Mouse (Mus musculus): ENCODE measurements around the gene Rere.

The Rere gene

DNA sequence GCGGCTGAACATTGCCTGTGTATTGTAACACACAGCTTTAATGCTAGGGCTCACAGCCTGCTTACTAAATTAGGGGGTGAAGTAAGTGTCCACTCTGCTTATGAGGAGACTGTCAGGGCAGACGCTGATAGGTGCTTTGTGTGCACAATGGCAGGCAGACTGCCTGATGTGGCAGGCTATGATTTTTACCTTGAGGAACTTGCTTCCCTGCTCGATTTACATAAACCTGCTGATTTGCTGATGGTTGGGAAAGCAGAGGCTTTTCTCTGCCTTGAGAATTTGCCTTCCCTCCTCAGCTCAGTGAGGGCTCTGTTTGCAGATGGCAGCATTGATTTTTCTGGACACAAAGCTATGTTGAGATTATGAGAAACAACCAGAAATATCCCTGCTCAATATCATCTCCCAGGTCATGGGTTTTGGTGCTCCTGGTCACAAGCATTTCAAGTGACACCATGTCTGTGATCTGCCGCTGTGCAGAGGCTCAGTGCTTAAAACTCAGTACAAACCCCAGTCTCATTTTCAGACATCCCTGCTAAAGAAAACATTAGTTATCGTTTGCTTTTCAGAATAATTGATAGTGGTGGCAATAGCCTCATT is 145.5 kb downstream of the Rere start:
- DNase-seq (ENCODE audit: low read depth, low spot score): no peak

DNA sequence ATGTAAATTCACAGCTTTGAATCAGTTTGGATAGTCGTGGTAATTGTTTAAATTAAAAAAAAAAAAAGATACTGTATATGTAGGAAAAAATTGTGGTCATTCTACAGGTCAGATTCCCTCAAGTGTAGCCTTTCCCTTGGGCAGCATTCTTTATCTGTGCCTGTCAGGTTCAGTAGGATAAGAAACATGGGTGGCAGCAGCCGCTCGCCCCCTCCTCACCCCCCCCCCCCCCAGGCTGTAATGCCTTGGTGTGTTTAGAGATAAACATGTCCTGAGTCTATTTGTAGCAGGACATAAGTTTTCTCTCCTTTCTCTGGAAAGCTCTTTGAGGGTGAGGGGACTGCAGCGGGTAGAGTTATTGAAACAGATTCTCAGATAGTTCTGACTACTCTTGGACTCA is 147.3 kb downstream of the Rere start:
- DNase-seq (ENCODE audit: low read depth, low spot score): no peak

DNA sequence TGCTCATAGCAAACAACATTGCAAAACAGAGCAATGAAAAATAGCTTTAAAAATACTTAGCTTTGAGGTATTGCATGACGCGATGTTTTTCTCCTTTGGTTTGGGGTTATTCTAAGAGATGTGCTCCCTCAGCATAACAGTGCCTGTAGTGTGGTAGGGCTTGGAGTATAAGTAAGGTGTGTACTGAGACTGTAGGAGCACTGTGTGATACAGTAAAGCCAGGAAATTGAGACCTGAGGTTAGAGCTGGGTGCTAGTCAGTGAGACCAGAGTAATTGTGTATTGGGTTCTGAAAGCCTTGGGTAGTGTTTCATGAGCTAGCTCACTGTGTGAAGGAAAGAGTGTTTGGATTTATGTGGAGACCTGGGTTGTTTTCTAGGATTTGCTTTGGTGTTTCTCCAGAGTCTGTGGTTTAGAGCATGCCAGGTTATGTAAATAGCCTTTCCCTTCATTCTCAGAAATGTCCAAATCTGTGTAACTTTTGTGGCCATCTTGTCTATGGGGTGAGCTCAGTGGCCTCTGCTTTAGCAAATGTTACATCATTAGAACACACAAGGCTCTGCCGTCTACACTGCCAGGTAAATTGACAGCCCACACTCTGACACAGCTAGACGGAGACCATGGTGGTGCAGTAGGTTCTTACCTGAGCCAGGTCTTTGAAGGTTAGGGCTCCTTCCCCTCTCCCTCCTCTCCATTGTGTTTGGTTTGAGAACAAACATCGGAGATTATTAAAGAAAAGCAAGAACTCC is 152.6 kb downstream of the Rere start:
- DNase-seq (ENCODE audit: low read depth, low spot score): no peak

DNA sequence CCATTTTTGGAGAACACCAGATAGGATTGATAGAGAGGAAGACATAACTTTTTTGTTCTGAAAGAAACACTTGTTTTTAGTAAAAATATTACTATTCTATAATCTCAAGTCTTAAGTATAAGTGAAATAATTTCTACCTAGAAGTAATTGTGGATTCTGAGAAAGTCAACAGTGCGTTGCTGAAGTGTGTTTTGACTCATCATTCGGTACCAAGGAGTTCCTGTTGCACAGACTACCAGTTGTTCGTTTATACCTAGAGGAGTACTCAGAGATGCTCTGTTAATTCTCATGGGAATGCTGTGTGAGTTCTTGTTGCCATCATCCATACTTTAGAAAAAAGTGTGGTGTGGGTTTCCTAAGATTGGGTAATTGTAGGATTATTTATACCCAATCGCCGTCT is 154.1 kb downstream of the Rere start:
- DNase-seq (ENCODE audit: low read depth, low spot score): no peak

DNA sequence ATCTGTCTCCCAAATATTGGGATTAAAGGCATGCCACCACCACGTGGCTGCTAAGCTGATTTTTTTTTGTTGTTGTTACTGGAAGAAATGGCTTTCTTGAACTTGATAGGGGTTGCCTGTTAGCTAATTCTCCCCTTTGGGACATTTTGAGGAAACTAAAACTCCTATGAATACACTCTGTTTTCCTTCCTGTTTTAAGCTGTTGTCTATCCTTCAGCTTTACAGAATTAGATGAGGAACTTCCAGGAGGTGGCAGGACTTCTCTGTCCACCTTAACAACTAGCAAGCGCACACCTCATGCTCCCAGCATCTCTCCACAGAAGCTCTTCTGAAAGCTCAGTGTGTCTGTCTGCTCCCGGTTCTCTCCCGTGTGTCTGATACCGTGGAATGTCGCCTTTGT is 157.2 kb downstream of the Rere start:
- DNase-seq (ENCODE audit: low read depth, low spot score): no peak

DNA sequence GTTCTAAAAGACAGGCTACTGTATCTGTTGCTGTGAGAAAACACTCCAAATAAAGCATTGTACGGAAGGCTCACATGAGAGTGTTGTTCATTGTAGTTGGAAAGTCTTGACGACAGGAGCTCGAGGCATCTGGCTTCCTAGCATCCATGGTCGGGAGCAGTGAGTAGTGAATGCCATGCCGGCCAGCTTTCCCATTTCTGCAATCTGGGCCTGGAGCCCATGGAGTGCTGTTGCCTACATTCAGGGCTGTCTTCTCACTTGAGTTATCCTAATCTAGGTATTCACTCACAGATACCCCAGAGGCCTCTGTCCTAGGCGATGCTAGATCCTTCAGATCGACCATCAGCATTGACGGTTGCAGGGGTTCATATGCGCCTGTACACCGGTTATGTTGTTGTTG is 160.5 kb downstream of the Rere start:
- DNase-seq (ENCODE audit: low read depth, low spot score): no peak

DNA sequence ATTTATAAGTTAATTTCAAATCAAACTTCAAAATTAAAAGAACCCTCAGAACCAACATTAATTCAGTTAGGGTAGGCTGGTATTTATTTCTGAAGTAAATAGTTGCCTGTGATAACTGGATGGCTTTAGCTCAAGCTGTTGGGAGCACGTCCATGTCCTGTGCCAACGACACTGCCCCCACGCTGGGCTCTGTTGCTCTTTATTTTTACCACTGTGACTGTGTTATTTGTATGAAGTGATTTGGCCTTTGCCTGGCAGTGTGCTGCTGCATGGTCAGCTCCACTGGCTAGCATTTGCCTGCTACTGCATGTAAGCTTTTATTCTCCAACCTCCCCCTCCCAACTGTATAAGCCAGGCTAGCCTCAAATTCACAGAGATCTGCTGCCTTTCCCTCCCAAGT is 162.6 kb downstream of the Rere start:
- DNase-seq (ENCODE audit: low read depth, low spot score): no peak

DNA sequence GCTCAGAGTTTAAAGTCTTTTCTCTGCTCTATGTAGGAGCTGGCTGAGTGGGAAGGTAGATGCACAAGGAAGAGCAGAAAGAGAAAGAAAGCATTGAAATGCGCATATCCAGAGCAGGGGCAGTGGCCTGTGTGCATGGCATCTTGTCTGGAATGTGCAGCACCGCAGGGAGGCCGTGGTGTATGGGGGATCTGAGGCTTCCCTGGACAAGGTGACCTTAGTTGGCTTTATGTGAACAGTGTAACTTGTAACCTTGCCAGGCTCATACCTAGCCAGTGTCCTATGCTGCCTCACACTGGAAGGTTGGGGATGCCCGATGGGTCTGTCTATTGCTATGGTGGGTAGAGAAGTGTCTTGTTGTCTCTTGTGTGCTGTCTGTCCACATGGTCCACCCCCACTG is 165.2 kb downstream of the Rere start:
- DNase-seq (ENCODE audit: low read depth, low spot score): no peak

DNA sequence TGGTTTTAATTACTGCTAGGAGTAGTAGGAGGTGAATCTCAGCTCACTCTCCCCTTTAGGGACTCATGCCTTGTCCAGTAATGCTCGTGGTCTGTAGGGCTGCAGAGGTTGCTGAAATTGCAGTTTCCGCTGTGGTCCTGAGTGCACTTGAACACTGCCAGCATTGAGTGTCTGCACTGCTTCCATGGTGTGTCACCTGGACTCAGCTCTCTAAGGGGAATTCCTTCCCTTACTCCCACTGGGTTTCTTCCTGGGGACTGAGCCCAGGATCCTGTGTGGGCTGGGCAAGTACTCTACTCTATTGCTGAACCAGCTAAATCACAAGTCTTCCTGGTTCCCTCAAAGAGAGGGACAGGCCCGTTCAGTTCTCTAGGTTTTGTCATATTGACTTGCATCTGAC is 166.1 kb downstream of the Rere start:
- DNase-seq (ENCODE audit: low read depth, low spot score): no peak

DNA sequence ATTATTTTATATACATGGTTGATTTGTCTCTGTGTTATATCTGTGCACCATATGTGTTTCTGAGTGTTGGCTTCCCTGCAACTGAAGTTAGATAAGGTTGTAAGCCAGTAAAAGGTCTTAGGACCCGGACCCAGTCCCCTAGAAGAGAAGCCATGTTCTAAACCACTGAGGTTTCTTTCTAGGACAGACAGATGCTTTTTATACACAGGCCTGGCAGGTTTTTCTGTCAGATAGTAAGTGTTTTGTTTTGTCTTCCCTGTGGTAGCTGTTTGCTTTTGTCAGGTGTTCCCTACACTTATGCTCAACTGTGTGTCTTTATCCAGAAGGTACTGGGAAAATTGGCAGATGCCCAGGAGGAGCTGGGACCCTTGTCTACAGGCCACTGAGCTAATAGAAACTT is 167.0 kb downstream of the Rere start:
- DNase-seq (ENCODE audit: low read depth, low spot score): no peak

DNA sequence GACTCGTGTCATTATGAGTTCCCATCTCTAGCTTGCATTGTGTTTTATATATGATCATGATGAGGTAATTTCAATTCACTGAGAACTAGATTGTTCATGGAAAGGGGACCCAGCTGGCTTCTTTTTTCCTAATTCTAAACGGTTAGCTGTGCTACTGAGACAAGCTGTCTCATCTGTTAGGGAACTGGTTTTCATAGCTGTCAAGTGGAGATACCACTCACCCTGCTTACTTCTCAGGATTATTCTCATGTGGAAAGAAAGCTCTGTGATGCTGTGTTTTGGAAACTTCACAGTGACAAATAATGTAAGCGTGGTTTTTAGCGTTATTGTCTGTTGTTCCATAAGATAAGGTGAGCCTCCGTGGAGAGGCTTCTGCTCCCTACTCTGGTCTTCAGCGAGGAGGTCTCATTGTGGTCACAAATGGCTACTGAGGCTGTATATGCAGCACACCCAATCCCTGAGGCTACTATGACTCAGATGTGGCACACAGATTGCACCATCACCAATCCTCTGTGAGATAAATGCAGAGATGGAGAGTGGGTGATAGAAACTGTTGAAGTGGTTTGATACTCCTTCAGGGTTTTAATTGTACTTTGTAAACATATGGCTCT is 168.7 kb downstream of the Rere start:
- no peak for DNase-seq (ENCODE audit: low read depth, low spot score)

DNA sequence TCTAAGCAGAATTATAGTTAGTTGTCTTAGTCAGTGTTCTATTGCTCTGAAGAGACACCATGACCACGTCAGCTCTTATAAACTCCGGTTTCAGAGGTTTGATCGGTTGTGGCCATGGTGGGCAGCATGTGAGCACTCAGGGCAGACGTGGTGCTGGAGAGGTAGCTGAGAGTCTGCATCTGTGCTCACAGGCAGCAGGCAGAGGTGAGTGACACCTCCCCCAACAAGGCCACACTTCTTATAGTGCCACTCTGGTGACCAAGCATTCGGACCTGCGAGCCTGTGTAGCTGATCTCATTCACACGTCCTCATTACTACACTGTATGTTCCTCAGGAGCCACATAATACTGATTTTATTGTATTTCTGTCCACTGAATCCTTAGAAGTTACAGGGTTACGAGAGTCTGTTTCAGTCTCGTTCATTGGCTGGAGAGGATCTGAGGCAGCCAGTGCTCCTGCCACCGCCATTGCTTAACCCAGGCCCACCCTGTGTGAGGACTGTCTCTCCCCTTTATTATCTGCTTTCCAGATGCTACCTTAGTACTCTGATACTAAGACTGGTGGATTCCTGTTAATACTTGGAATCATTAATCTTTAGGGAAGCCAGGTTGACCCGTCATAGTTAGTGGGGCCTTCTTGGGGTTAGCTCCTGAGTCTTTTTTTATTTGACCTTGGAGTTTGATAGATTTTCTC is 170.9 kb downstream of the Rere start:
- DNase-seq (ENCODE audit: low read depth, low spot score): no peak

DNA sequence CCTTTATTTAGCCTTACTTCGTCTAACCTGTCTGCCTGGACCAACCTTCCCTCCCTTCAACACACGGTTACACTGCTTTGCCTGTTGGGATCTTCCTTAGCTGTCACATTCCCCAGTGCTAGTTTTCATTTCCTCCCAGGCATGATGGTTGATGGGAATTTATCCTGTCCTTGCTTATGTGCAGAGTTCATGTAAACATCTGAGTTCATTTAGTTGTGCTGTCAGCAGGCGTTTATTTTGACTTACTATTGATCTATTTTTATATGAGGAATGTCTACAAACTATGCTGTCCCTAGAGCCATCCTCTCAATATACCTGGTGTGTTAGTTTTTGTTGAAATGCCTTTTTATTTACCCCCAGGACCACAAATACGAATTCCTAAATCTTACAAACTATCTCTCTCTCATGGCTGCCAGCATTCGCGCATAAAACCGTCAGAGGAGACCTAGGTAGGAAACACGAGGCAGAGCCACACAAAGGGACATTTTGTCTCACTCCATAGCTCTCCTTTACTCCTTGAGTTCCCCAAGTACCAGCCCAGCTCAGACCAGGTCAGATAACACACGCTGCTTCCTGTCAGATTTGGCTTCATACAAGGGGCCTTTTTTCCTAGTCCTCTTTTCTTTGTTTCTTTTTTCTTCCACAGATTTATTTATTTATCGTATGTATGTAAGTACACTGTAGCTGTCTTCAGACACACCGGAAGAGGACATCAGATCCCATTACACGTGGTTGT is 173.3 kb downstream of the Rere start:
- DNase-seq (ENCODE audit: low read depth, low spot score): no peak

DNA sequence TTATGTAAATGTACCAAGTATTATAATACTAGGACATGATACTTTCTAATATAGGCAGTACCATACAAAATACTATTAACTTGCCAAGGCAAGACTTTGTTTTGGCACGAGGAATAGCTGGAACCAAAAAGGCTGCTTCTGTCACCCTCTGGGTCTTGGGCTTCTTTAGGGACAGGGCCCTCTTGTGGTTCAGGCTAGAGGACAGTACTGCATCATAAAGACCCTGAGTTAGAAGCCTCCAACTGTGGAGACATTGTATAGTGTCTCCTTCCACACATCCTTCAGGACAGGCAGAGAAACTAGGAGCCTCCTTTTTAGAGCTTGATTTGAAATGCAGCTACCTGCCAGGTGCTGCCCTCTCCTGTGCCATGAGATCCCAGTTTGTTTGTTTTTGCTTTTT is 174.3 kb downstream of the Rere start:
- no peak for DNase-seq (ENCODE audit: low read depth, low spot score)

DNA sequence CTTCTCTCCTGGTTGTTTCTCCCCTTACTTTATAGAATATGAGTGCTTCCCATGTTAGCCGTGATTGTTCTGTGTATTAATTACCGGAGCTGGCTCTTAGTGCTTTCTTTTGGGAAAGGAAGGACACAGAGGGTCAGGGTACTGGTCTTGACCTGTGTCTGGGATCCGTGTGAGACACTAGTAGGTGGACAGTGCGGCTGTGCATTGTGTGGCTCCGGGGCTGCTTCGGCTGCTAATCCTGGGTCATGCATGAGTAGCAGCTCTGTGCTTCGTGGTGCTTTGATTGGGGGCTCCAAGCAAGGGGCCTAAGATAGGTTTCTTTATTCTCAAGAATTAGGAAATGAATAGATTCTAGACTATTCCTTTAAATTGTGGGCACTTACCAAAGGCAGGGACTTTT is 175.0 kb downstream of the Rere start:
- no peak for DNase-seq (ENCODE audit: low read depth, low spot score)

DNA sequence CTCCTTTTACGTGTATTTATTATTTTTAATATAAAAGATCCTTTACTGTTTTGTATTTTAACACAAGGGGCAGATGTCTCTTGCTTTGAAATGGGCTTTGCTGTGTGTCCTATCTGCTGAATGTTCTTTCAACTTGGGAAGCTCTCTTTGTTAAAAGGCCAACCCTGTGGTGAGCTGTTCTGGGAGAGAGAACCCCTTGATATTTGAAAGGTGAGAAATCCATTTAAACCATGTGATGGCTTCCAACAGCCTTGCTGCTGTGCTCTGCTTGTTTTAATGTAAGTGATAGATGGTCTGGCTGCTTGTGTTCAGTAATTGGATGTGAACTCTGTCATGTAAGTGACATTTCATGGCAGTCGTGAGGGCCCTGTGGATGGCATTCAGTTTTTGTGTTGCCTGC is 175.4 kb downstream of the Rere start:
- DNase-seq (ENCODE audit: low read depth, low spot score): no peak

DNA sequence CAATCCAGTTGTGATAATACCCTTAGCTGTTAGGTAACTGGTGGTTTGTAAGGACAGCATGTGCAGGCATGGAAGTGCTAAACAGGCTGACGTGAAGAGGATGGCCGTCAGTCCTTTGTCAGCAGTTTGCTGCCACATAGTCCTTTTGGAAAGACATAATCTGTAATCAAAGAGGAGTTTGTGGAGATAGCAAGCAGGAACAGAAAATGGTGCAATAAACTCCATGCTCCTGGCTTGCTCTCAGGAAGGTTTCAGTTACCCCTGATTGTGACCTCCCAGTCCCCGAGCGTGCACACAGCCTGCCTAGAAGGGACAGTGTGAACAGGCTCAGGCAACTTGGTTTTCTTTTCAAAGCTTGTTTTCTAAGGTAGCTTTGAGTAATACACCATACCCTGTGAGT is 175.9 kb downstream of the Rere start:
- DNase-seq (ENCODE audit: low read depth, low spot score): no peak

DNA sequence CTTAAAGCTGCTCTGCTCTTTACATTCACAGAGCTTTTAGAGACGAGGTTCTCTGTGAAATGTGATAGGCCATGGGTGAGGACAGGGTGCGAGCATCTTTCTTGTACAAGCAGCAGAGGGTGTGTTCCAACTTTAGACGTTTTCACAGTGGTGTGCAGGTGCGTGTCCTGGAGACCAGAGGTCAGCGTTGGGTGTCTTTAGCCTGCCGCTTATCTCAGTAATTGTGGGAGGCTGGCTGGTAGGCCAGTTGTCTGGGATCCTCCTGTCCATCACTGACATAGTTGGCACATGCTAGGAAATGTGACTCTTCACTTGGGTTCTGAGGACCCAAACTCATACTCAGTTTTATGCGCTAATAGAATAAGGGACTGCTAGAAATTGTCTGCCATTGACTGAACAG is 176.3 kb downstream of the Rere start:
- no peak for DNase-seq (ENCODE audit: low read depth, low spot score)

DNA sequence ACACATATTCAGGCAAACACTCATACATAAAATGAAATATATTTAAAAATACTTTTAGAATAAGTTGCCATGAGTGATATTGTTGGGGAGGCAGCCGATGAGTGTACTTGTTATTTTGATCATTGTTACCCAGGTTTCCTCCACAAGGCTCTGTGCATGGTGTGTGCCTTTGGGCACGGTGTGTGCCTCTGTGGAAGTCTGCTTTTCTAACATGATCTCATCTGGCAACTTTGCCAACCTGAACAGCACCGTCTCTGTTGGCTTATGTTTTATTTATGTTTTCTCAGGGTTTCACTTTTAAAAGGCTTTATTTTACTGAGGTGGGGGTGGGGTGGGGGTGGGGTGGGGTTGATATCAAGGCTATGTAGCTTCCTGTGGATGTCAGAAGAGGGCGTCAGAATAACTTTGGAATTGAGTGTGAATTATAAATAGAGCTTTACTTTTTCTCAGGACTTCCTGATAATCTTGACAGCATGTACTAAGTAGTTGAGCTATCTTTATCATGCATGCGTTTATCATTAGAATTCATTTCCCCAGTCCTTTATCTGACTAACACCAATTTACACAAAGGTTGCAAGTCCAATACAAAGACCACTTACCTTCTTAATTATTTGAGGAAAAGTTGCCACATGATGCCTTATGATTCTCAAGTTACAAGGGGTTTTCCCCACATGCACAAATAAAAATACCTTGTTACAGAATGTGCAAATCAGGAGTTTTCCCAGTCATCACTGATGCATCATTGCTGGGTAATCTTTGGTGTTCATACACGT is 177.8 kb downstream of the Rere start:
- no peak for DNase-seq (ENCODE audit: low read depth, low spot score)

DNA sequence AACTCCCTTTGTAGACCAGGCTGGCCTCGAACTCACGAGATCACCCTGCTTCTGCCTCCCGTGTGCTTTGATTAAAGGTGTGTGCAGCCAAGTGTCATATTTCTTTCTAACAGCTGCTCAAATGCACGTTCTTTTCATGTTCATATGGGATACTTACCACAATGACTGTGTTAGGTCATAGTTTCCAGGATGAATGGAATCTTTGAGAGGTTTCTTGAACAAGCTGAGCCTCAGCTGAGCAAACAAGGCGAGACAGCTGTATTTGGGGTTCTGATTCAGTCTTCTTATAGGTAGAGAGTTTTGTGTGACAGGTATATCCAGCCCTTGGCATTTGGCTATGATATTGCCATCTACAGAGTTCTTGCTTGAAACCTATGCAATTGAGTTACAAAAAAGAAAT is 179.0 kb downstream of the Rere start:
- no peak for DNase-seq (ENCODE audit: low read depth, low spot score)

DNA sequence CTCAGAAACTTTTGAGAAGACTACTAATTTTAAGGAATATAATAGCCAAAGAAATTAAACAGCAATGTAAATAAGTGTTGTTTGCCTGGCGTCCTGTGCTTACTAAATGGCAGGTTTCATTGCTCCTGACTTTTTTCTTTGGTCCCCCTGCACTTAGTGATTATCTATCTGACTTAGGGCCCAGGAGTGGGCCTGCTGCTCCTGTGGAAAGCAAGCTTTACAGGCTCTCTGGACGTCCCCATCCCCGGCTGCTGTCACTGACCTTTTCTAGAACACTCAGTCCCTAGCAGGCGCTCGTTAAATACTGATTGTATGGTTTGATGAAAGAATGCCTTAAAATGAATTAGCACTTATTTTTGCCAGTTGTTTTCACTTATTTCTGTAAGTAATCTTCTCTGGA is 179.6 kb downstream of the Rere start:
- no peak for DNase-seq (ENCODE audit: low read depth, low spot score)
